Mouse (Mus musculus): ENCODE results near the gene C1qtnf3.
"Not testable (repeated sequence)": the region's sequence is repeated elsewhere in the genome, so short reads cannot be mapped to it uniquely, and the experiment has no call there.

Gene C1qtnf3

GRCm38 (mm10) chr15:10959277-10960026, 7.3 kb downstream of the C1qtnf3 start:
- DNase-seq (ENCODE audit: low spot score in 2 of 2): no peak

GRCm38 (mm10) chr15:10960267-10960666, 8.1 kb downstream of the C1qtnf3 start:
- DNase-seq (ENCODE audit: low spot score in 2 of 2): no peak

- no peak for DNase-seq (ENCODE audit: low spot score in 2 of 2)
Observed at GRCm38 (mm10) chr15:10962601-10963000, 10.5 kb downstream of the C1qtnf3 start.

GRCm38 (mm10) chr15:10969439-10969838, 17.3 kb downstream of the C1qtnf3 start:
- DNase-seq (ENCODE audit: low spot score in 2 of 2): no peak

DNA sequence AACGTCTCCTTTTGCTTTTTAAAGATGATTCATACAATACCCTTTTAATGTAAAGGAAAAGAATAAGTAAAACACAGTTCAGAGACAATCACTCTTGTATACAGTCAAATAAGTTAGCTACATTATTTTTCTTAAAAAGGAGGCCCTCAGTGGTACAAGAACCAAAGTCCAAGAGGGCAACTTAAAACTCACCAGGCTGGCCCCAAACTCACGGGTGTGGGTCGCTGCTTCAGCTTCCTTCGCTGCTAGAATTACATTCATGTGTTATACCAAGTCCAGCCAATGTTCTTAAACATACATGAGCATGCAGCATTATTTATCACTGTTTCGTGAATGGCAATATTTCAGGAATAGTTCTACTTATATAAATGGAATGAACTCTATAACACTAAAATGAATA, 18.6 kb downstream of the C1qtnf3 start:
- DNase-seq (ENCODE audit: low spot score in 2 of 2): no peak

GRCm38 (mm10) chr15:10977151-10977550, 25.0 kb downstream of the C1qtnf3 start:
- DNase-seq (ENCODE audit: low spot score in 2 of 2): no peak

DNA sequence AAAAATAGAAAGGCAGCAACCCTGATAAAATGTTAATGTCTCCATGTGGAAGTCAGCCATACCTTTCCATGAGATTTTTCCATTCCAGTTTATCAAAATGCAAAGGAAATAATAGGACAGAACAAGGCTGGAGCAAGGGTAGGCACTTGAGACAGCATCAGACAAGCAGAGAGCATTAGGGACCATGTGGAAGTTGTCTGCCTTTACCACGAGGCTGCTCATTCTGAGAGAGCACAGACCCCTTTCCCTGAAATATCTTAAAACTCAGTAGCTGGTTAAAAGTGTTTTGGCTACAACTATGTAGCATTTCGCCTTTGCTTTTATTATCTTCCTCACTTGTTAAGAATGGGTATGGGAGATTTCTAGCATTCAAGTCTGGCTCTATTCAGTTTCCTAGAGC, 28.6 kb downstream of the C1qtnf3 start:
- no peak for DNase-seq (ENCODE audit: low spot score in 2 of 2)

GRCm38 (mm10) chr15:10981377-10982063, 29.4 kb downstream of the C1qtnf3 start, which contains the start of gene Amacr:
Gene Amacr, plus strand, starts transcription at chr15:10981756.
- peak; percentile 84 to 86 for DNase-seq (ENCODE audit: low spot score in 2 of 2)

DNA sequence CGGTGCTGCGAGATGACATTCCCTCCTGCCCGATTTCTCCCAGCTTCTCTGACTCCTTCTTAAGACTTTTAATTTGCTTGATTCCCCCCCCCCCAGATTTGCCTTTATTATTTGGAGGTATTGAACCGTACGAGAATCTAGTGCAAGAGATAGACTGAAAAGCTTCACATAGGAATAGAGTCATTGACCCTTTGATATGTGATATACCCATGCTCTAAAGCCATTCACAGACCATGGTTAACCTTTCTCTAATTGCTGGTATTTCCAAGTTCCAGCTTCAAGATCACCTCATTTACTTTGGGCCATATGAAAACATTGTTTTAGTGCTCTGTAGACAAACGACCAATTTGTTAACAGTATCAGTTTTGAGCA, 29.9 kb downstream of the C1qtnf3 start:
- no peak for DNase-seq (ENCODE audit: low spot score in 2 of 2)

DNA sequence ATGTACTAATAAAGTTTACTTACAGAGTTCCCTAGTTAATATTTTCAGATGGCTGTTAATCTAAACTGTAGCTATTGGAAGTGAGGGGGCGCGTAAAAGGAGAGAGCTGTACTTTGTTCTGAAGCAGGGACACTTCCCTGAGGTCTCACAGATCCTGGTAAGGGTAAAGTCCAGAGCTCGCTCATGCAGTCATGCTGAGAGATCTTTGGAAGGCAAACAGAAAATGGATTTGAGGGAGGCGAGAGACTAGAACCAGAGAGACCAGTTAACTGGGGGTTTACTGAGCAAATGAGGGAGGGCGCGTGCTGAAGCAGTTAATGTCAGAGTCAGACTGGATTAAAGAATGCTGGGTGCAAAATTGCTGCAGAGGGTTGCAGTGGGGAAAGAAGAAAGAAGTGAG, 33.6 kb downstream of the C1qtnf3 start:
- DNase-seq (ENCODE audit: low spot score in 2 of 2): no peak

DNA sequence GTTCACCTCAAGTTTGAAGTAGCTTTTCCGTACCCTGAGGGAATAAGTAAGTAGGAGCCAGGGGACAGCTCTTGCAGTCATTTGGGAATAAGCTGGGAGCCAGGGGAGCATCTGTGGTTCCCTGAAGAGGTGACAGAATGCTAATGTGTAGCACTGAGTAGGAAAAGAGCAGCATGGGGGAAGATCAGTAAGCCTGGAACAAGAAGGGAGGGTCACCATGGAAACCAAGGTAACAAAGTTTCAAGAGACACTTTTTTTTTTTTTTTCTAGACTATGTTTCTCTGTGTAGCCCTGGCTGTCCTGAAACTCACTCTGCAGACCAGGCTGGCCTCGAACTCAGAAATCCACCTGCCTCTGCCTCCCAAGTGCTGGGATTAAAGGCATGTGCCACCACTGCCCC, 34.3 kb downstream of the C1qtnf3 start:
- not testable (repeated sequence) for DNase-seq (ENCODE audit: low spot score in 2 of 2)

DNA sequence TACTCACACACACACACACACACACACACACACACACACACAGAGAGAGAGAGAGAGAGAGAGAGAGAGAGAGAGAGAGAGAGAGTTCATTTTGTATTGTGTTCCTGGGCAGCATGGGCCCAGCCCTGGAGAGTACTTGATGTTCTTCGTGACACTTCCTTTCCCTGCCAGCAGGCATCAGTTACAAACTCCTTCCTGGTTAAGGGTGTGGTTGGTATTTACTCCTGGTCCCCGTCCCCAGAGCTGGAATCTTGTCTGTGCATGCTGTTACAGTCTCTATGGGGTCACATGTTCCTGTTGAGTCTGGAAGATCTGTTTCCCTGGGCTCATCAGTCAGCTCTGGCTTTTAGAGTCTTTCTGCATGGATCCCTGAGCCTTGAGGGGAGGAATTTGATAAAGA, 38.3 kb downstream of the C1qtnf3 start:
- DNase-seq (ENCODE audit: low spot score in 2 of 2): no peak

GRCm38 (mm10) chr15:10991566-10991965, 39.4 kb downstream of the C1qtnf3 start:
- no peak for DNase-seq (ENCODE audit: low spot score in 2 of 2)

DNA sequence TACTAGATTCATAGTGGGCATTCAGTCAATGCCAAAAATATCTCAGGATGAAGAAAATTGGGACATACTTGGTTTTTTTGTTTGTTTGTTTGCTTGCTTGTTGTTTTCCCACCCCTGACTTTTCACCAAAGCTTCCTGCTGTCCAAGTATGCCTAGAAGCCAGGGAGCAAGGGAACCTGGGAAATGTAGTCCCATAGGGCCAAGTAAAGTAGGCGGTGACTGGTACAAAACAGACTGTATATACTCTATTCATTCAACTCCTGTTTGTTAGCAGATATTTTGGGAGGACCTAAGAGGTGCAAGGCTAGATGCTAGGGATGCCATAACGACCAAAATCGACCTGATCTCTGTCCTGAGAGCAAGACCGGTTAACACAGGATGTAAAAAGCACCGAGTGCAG, 47.7 kb downstream of the C1qtnf3 start:
- no peak for DNase-seq (ENCODE audit: low spot score in 2 of 2)

DNA sequence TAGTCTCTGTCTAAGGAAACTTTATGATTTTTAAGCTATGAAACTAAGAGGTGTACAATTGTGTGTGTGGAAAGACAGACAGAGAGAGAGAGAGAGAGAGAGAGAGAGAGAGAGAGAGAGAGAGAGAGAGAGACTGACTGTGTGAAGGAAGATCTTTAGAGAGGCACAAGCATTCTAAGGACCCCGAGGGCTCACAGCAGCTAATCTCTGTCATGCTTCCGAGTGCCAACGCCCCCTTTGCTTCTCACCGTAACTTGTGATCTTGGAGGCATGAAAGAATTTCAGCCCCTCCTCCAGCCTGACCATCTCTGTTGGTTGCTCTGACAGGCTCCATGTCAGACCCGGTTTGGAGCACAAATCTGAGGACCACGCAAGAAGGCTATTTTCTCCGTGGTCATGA, 48.3 kb downstream of the C1qtnf3 start, which contains the start of gene Slc45a2:
Gene Slc45a2 (plus strand): TSS at position 301 of the 400 bp plus-strand sequence.
- no peak for DNase-seq (ENCODE audit: low spot score in 2 of 2)

DNA sequence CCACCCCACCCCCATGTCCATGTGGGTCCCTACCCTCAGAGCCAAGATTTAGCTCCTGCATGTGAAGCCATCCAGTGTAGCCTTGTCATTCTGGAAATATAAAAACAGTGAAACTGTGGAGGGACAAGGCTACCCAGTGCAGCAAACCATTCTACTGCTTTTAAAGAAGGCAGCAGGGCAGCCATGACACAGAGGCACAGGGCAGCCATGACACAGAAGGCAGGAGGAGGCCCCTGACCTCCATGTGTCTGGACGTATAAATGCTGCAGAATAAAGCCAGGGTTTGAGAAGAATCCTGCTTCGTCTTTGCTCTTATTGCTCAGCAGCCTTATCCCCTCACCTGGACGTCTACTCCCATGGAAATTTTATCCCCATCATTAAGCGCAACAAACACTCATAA, 51.7 kb downstream of the C1qtnf3 start:
- no peak for DNase-seq (ENCODE audit: low spot score in 2 of 2)

GRCm38 (mm10) chr15:11004646-11005045, 52.5 kb downstream of the C1qtnf3 start:
- DNase-seq (ENCODE audit: low spot score in 2 of 2): no peak

DNA sequence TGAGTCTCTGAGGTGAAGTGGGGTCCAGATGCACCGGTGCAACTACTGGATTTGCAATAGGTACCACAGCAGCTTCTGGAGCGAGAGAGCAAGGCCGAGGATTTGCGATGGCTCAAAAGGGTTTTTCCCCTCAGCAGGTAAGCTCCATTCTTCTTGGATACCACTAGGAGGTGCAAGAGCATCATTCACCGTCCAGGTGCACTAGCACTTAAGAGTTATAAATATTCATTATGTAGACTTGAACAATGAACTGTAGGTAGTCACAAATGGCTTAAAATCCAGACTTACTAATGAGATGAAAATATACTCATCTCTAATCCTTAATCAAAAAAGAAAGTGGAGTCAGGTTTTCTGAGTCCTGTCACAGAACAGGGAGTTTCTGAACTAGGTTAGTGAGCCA, 56.6 kb downstream of the C1qtnf3 start:
- no peak for DNase-seq (ENCODE audit: low spot score in 2 of 2)

DNA sequence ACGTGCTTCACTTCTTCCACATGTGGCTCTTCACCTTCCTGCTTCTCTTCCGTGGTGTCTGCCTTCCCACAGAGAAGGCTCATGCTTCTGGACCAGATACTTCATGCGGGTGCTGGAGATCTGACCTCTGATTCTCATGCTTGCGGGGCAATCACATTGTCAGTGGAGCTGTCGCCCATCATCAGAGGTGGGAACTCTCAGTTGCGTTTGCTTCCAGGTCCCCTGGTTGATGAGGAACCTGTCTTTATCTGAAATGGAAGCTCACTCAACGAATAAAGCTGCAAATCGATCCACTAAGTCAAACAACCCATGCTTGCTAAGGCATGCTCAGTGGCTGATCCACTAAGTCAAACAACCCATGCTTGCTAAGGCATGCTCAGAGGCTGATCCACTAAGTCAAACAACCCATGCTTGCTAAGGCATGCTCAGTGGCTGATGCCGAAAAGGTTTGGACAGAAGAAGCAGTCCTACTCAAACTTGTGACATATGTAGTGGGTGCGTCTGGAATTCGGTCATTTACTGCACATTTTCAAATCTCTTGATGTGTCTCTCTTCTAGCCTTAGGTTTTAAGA, 58.9 kb downstream of the C1qtnf3 start:
- DNase-seq (ENCODE audit: low spot score in 2 of 2): no peak

GRCm38 (mm10) chr15:11014931-11015330, 62.8 kb downstream of the C1qtnf3 start:
- DNase-seq (ENCODE audit: low spot score in 2 of 2): no peak

GRCm38 (mm10) chr15:11026801-11027561, 74.8 kb downstream of the C1qtnf3 start:
- DNase-seq (ENCODE audit: low spot score in 2 of 2): no peak

All from frontal cortex, postnatal 25 days (tissue).